Mouse (Mus musculus): ENCODE data around the gene Tbxas1. TPM values are rescaled to one million over a fixed set of nuclear protein-coding genes. Genes with fewer than 3 reads are reported as not detected.

Tbxas1 gene
- polyA plus RNA-seq, 1 experiment: 1.2 TPM

DNA sequence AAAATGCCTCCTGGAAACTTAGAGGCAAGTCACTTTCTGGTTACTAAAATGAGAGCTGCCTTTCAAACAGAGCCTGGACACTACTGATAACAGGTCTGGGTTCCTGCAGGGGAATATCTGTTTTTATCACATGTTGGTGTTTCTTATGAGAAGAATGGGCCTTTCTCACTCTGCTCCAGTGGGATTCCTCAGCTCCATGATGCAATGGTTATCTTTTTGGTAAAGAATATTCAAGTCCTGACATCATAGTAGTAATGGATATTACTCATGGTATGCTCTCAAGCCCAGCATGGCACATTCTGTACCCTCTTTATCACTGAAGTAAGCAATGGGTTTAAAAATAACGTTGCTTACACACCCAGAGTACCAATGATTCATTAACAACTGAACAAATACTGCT lies 40.0 kb upstream of the Tbxas1 start:
- no peaks in the 10 kb centered on the region for H3K27me3 ChIP-seq (ENCODE audit: control insufficient read depth, insufficient read depth, low read length)
- H3K27ac ChIP-seq (ENCODE audit: insufficient read depth, low read length): no peak overlapping the region
- DNase-seq: no peak
- 91% methylated on average over 1 of the region's 1 CpGs for WGBS
- TF ChIP-seq CTCF (IDR thresholded peaks at IDR 0.05; ENCODE audit: borderline replicate concordance, insufficient read depth, low read depth, low read length) (no peak), POLR2A (IDR thresholded peaks at IDR 0.05; ENCODE audit: borderline replicate concordance, insufficient read depth, low read length) (no peak)
- H3K4me1 ChIP-seq (ENCODE audit: control insufficient read depth, insufficient read depth, low read length): peaks cover under 1% of the 10 kb centered on the region; the same call in 1 of the 2 replicates
- H3K4me3 ChIP-seq (replicated peaks; ENCODE audit: insufficient read depth, low read depth, low read length): no peak overlapping the region

- Histone ChIP-seq H3K27ac (ENCODE audit: insufficient read depth, low read length) (no peak overlapping the region), H3K4me1 (ENCODE audit: control insufficient read depth, insufficient read depth, low read length) (peaks cover 11% of the 10 kb centered on the region)
- 87% methylated on average over 4 of the region's 4 CpGs for WGBS
Observed at GRCm38 (mm10) chr6:38838061-38838460, 37.1 kb upstream of the Tbxas1 start.

DNA sequence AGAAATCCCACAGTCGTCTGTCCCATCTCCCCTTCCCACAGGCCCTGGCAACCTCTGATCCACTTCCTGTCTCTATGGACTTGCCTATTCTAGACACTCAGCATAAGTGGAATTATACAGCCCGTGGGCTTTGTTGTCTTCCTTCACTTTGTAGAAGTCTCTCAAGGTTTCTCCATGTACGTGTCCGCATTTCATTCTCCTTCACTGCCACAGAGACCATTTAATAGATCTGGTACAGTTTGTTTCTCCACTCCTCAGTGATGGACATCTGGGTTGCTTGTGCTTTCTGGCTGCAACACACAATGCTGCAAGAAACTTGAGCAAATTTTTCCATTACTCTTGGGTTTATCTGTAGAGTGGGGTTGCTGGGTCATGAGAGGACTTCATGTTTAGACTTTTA lies 35.3 kb upstream of the Tbxas1 start:
- DNase-seq: no peak
- Histone ChIP-seq H3K4me3 (replicated peaks; ENCODE audit: insufficient read depth, low read depth, low read length) (no peak overlapping the region), H3K27ac (ENCODE audit: insufficient read depth, low read length) (no peak overlapping the region), H3K4me1 (ENCODE audit: control insufficient read depth, insufficient read depth, low read length) (peaks cover 11% of the 10 kb centered on the region), H3K27me3 (ENCODE audit: control insufficient read depth, insufficient read depth, low read length) (no peaks in the 10 kb centered on the region)
- WGBS: 80% methylated on average over 4 of the region's 4 CpGs
- no peak for TF ChIP-seq POLR2A (IDR thresholded peaks at IDR 0.05; ENCODE audit: borderline replicate concordance, insufficient read depth, low read length)

More at GRCm38 (mm10) chr6:38838061-38838460, 37.1 kb upstream of the Tbxas1 start:
- TF ChIP-seq CTCF (IDR thresholded peaks at IDR 0.05; ENCODE audit: borderline replicate concordance, insufficient read depth, low read depth, low read length) (no peak), POLR2A (IDR thresholded peaks at IDR 0.05; ENCODE audit: borderline replicate concordance, insufficient read depth, low read length) (no peak)
- H3K4me3 ChIP-seq (replicated peaks; ENCODE audit: insufficient read depth, low read depth, low read length): no peak overlapping the region
- H3K27me3 ChIP-seq (ENCODE audit: control insufficient read depth, insufficient read depth, low read length): no peaks in the 10 kb centered on the region
- peak in 1 of 2 experiments; percentile 13 for DNase-seq

DNA sequence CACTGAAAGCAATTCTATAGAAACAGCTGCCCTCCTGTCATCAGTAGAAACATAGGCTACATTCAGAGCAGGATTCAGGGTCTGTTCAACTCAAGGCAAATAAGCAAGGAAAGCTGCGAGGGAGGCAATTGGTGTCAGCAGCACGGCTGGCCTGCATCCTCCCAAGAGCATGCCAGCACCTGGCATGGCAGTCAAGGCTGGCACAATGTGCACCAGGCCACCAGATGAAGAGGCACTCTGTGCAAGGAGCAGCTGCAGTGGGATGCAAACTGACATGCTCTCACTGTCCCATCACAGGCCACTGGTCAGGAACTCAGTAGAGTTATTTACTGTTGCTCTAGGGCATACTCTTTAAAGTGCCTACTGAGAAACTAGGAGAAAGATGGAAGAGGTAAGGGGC lies 34.8 kb upstream of the Tbxas1 start:
- 18% methylated on average over 2 of the region's 2 CpGs for WGBS
- Histone ChIP-seq H3K4me3 (replicated peaks; ENCODE audit: insufficient read depth, low read depth, low read length) (no peak overlapping the region), H3K27ac (ENCODE audit: insufficient read depth, low read length) (no peak overlapping the region; the same call in 1 of the 2 replicates), H3K27me3 (ENCODE audit: control insufficient read depth, insufficient read depth, low read length) (no peaks in the 10 kb centered on the region), H3K4me1 (ENCODE audit: control insufficient read depth, insufficient read depth, low read length) (peaks cover 16% of the 10 kb centered on the region)
- peak in 1 of 2 experiments; percentile 58 for DNase-seq
- TF ChIP-seq CTCF (IDR thresholded peaks at IDR 0.05; ENCODE audit: borderline replicate concordance, insufficient read depth, low read depth, low read length) (no peak), POLR2A (IDR thresholded peaks at IDR 0.05; ENCODE audit: borderline replicate concordance, insufficient read depth, low read length) (no peak)

GRCm38 (mm10) chr6:38840780-38841179 lies 34.4 kb upstream of the Tbxas1 start:
- Histone ChIP-seq H3K4me1 (ENCODE audit: control insufficient read depth, insufficient read depth, low read length) (peaks cover 19% of the 10 kb centered on the region), H3K4me3 (replicated peaks; ENCODE audit: insufficient read depth, low read depth, low read length) (no peak overlapping the region), H3K27ac (ENCODE audit: insufficient read depth, low read length) (peak overlapping the region; percentile 16; the same call in 1 of the 2 replicates), H3K27me3 (ENCODE audit: control insufficient read depth, insufficient read depth, low read length) (no peaks in the 10 kb centered on the region)
- TF ChIP-seq CTCF (IDR thresholded peaks at IDR 0.05; ENCODE audit: borderline replicate concordance, insufficient read depth, low read depth, low read length) (no peak), POLR2A (IDR thresholded peaks at IDR 0.05; ENCODE audit: borderline replicate concordance, insufficient read depth, low read length) (no peak)
- 23% methylated on average over 1 of the region's 1 CpGs for WGBS
- DNase-seq: no peak

DNA sequence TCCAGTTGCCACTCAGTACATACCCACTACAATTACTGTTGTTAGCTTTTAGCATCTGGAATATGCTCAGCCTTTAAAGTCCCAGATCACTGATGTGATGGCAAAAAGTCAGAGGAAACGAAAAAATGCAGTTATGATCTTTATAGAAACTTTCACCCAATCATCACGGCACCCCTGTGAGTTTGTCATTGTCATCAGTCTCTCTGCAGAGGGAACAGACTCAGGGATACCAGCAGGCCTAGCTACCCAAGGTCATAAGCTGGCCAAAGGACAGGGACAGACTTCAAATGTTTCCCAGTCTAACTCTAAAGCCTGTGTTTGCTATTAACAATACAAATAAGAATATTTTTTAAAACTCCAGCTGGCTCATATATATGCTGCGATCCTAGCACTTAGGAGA lies 33.7 kb upstream of the Tbxas1 start:
- DNase-seq: no peak
- no peaks in the 10 kb centered on the region for H3K27me3 ChIP-seq (ENCODE audit: control insufficient read depth, insufficient read depth, low read length)
- 95% methylated on average over 3 of the region's 3 CpGs for WGBS
- H3K4me1 ChIP-seq (ENCODE audit: control insufficient read depth, insufficient read depth, low read length): peaks cover 22% of the 10 kb centered on the region
- no peak overlapping the region for H3K27ac ChIP-seq (ENCODE audit: insufficient read depth, low read length)
- TF ChIP-seq CTCF (IDR thresholded peaks at IDR 0.05; ENCODE audit: borderline replicate concordance, insufficient read depth, low read depth, low read length): no peak
- TF ChIP-seq POLR2A (IDR thresholded peaks at IDR 0.05; ENCODE audit: borderline replicate concordance, insufficient read depth, low read length): no peak
- no peak overlapping the region for H3K4me3 ChIP-seq (replicated peaks; ENCODE audit: insufficient read depth, low read depth, low read length)

DNA sequence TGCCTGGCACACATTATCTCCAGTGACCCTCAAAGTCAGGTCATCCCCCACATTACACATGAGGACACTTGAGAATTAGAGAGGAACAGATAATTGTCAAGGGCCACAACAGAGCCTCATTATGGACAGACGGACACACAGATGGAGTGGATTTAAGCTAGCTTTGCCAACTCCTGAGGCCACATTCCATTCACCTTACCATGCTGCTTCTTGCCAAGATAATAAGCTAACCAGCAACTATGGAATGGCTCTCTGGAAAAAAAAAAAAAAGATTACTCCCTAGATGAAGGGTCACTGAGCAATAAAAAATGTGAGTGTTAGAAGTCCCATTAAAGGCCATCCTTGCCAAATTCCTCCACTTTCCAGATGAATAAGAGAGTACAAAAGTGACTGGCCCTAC lies 30.1 kb upstream of the Tbxas1 start:
- peak in 1 of 2 experiments; percentile 42 for DNase-seq
- 58% methylated on average over 1 of the region's 1 CpGs for WGBS
- no peak for TF ChIP-seq CTCF (IDR thresholded peaks at IDR 0.05; ENCODE audit: borderline replicate concordance, insufficient read depth, low read depth, low read length)
- Histone ChIP-seq H3K4me3 (replicated peaks; ENCODE audit: insufficient read depth, low read depth, low read length) (no peak overlapping the region), H3K27ac (ENCODE audit: insufficient read depth, low read length) (no peak overlapping the region), H3K4me1 (ENCODE audit: control insufficient read depth, insufficient read depth, low read length) (peaks cover 25% of the 10 kb centered on the region), H3K27me3 (ENCODE audit: control insufficient read depth, insufficient read depth, low read length) (no peaks in the 10 kb centered on the region)

DNA sequence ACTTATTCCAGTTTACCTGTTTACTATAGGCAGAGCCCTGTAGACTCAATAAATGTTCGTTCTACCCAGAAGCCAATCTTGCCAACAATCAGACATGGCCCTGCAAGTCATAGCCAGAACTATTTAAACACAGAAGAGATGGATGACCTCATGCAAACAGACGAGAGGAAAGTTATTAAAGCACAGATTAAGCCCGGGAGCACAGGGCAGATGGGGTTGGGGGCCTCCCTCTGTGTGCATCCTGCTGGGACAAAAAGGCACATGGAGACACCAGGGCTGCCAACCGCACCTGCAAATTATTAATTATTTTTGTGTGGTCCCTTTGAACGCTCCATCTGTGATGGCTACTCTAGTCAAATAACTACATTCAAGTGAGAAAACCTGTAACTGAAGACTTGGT lies 29.3 kb upstream of the Tbxas1 start:
- no peak overlapping the region for H3K27ac ChIP-seq (ENCODE audit: insufficient read depth, low read length)
- no peak for TF ChIP-seq POLR2A (IDR thresholded peaks at IDR 0.05; ENCODE audit: borderline replicate concordance, insufficient read depth, low read length)
- no peak for TF ChIP-seq CTCF (IDR thresholded peaks at IDR 0.05; ENCODE audit: borderline replicate concordance, insufficient read depth, low read depth, low read length)
- H3K4me1 ChIP-seq (ENCODE audit: control insufficient read depth, insufficient read depth, low read length): peaks cover 19% of the 10 kb centered on the region
- peak; percentile 61 to 75 for DNase-seq
- H3K4me3 ChIP-seq (replicated peaks; ENCODE audit: insufficient read depth, low read depth, low read length): no peak overlapping the region
- H3K27me3 ChIP-seq (ENCODE audit: control insufficient read depth, insufficient read depth, low read length): no peaks in the 10 kb centered on the region
- 16% methylated on average over 5 of the region's 5 CpGs for WGBS

Measured in cerebellum, adult 2 months (tissue).